Mouse (Mus musculus) hindbrain, embryonic 15.5 days (tissue): ENCODE results near the gene Gatc. TPM values are rescaled to one million over a fixed set of nuclear protein-coding genes. Genes with fewer than 3 reads are reported as not detected.
A peak's percentile ranks its signal among the peaks of the same experiment; 100 is the strongest.
"Not testable (repeated sequence)": the region's sequence is repeated elsewhere in the genome, so short reads cannot be mapped to it uniquely, and the experiment has no call there.

Experiments
- ATAC-seq: fragments of 200-750 bp; cut with Nextera tagmentation; 2 replicates; pipeline ENCODE4 v1.8.0; 2017; ENCODE audit warnings: low read depth, moderate number of reproducible peaks, moderate TSS enrichment; ENCODE audit not compliant: low FRiP score
- H3K27ac ChIP-seq: fragments of 300-500 bp; sonication (generic); replicated peaks from 2 replicates; pipeline ENCODE4 v1.5.1; 2015; ENCODE audit warnings: mild to moderate bottlenecking, inconsistent platforms
- H3K27me3 ChIP-seq: fragments of 300-500 bp; sonication (generic); 2 replicates; pipeline ENCODE4 v1.6.1; 2015; ENCODE audit warnings: control low read depth, inconsistent platforms
- H3K36me3 ChIP-seq: fragments of 300-500 bp; sonication (generic); 2 replicates; pipeline ENCODE4 v1.6.1; 2015; ENCODE audit warnings: control low read depth, inconsistent platforms
- H3K4me1 ChIP-seq: fragments of 300-500 bp; sonication (generic); replicated peaks from 2 replicates; pipeline ENCODE4 v1.6.1; 2015; ENCODE audit warnings: control low read depth, inconsistent platforms
- H3K4me2 ChIP-seq: fragments of 300-500 bp; sonication (generic); 2 replicates; pipeline ENCODE4 v1.6.1; 2015; ENCODE audit warnings: moderate library complexity, mild to moderate bottlenecking, inconsistent platforms
- H3K4me3 ChIP-seq: fragments of 300-500 bp; sonication (generic); 2 replicates; pipeline ENCODE4 v1.5.1; 2015; ENCODE audit warnings: mild to moderate bottlenecking, inconsistent platforms
- H3K9ac ChIP-seq: fragments of 300-500 bp; sonication (generic); 2 replicates; pipeline ENCODE4 v1.6.1; 2015; ENCODE audit warnings: inconsistent platforms
- H3K9me3 ChIP-seq: fragments of 300-500 bp; sonication (generic); 2 replicates; pipeline ENCODE4 v1.6.1; 2016; ENCODE audit warnings: control low read depth, inconsistent platforms
- WGBS: fragments of 180-500 bp; shearing (Covaris S2); methylation state at CpG from one replicate; pipeline ENCODE4 v1.1.7; 2015; 5-methylcytosine and 5-hydroxymethylcytosine counted together
- polyA plus RNA-seq: library from polyadenylated mRNA; unstranded; fragments of >200 nt; fragmentation: Nextera tagmentation; extraction: Ambion mirVana; gene quantifications from 2 replicates; pipeline ENCODE4 v1.2.1, GENCODE M21; 2015

The Gatc gene
- polyA plus RNA-seq, 1 experiment from 2014 or later: 45.2 TPM

DNA sequence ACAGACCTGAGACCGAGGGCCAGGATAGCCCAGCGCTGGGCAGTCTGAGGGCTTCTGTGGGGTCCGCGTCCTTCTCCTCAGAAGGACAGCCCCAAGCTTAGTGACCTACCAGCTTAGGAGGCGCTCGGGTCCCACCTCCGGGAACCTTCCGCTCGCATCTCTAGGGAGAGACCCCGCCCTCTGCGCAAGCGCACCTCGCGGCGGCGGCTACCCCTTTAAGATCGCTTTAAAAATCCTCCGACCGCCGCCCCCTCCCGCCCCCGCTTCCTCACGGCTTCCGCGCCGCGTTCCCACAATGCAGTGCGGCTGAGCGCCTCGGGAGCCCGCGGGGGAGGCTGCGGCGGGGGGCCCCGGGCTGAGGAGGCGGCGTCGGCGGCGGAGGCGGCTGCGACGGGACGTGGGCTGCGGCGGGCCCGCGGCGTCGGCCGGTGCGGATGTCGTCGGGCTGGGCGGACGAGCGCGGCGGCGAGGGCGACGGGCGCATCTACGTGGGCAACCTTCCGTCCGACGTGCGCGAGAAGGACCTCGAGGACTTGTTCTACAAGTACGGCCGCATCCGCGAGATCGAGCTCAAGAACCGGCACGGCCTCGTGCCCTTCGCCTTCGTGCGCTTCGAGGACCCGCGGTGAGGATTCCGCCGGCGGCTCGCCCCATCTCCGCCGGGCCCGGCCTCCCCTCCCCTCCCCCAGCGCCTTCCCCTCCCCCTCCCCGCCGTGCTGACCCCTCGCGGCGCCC is 13.9 kb downstream of the Gatc start, which contains the start of gene Srsf9:
TSS of gene Srsf9 (plus strand) at position 303 of the 735 bp plus-strand sequence.
- under 1% methylated on average over 80 of the region's 97 CpGs for WGBS
- peak within 1 kb of the TSS; percentile 90 for H3K27ac ChIP-seq
- H3K4me2 ChIP-seq: peak within 1 kb of the TSS; percentile 80
- peaks cover 28% of the 10 kb centered on the region for H3K4me1 ChIP-seq
- H3K9me3 ChIP-seq: no peaks in the 10 kb centered on the region
- H3K9ac ChIP-seq: peak within 1 kb of the TSS; percentile 64
- peak; percentile 92 for ATAC-seq
- H3K27me3 ChIP-seq: no peaks in the 10 kb centered on the region
- H3K4me3 ChIP-seq: peak within 1 kb of the TSS; percentile 85
- H3K36me3 ChIP-seq: peaks cover 11% of the 10 kb centered on the region

- H3K4me2 ChIP-seq: peak overlapping the region; percentile 80
- H3K9ac ChIP-seq: peak overlapping the region; percentile 64
- H3K36me3 ChIP-seq: peaks cover 4% of the 10 kb centered on the region
- no peaks in the 10 kb centered on the region for H3K27me3 ChIP-seq
- H3K9me3 ChIP-seq: no peaks in the 10 kb centered on the region
- peak overlapping the region; percentile 85 for H3K4me3 ChIP-seq
- ATAC-seq: peak; percentile 65
- H3K27ac ChIP-seq: peak overlapping the region; percentile 90
- WGBS: 30% methylated on average over 11 of the region's 11 CpGs
- H3K4me1 ChIP-seq: peaks cover 28% of the 10 kb centered on the region
Observed at GRCm38 (mm10) chr5:115326256-115326831, 14.6 kb downstream of the Gatc start.

DNA sequence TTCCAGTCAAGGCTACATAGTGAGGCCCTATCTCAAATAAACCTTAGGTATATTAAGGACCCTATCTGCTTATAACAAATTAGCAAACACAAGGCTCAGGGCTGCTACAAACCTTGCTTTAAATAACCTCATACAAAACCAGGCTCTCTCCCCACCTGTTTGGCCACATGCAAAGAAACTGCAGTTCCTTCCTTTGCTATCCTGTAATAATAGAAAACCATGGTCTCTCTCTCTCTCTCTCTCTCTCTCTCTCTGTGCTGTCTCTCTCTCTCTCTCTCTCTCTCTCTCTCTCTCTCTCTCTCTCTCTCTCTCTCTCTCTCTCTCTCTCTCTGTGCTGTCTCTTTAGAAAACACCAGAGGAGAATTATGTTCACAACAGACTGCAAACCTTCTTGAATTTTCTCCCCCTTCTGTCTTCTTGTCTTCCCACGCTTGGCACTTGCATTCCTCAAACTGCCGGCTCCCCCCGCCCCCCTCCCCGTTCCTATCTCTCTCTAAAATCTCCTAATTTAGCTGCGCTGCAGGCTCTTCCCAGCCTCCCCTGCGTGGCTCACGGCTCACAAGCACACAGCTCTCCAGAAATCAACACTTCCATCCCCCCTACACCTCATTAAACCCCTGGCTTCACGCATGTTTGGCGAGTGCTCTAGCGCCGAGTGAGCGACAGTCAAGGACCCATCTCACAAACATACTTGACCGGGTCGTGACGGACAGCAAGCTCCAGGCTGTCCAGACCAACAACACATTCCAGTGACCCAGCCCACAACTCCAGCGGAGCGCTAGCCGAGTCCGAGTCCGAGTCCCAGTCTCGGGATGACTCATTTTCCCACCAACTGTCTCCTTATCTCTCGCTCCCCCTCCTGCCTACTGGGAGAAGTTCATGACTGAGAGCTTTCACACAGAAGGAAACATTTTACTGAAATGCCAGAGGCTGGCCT is 21.7 kb downstream of the Gatc start:
- H3K4me2 ChIP-seq: peak overlapping the region; percentile 85
- no peaks in the 10 kb centered on the region for H3K27me3 ChIP-seq
- ATAC-seq: peak; percentile 71
- peaks cover 32% of the 10 kb centered on the region for H3K4me1 ChIP-seq
- peak overlapping the region; percentile 42 for H3K4me3 ChIP-seq
- peak overlapping the region; percentile 28 for H3K9ac ChIP-seq
- H3K9me3 ChIP-seq: no peaks in the 10 kb centered on the region
- 2% methylated on average over 22 of the region's 22 CpGs for WGBS
- H3K27ac ChIP-seq: peak overlapping the region; percentile 74
- no peaks in the 10 kb centered on the region for H3K36me3 ChIP-seq

DNA sequence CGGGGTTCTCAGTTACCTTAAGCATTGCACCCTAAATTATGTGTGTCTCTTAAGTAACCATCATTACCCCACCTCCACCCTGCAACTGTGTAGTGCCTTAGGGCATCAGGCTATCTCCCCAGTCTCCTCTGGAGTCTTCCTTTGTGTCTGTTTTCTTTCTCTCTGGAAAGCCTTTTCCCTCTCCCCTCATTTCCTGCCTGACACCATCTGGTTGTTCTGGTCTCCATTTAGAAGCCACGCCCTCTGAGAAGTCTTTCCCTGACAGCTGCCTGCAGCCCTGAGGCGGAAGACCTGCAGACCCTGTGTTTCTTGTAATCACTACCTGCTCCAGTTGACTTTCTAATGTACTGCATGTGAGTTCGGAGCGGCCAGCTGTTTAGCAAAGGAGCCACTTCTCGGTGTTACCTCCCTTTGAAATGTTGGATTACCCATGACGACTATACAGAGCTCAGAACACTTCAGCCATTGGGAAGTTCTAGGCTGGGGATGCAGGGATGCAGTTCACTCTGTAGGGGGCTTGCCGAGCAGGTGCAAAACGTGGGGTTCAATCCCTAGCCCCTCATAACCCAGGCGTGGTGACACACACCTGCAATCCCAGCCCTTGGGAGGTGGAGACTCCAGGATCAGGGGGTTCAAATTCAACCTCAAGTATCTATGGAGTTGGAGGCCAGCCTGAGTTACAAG is 23.2 kb downstream of the Gatc start:
- Histone ChIP-seq H3K36me3 (no peaks in the 10 kb centered on the region), H3K9ac (no peak overlapping the region), H3K4me3 (no peak overlapping the region), H3K4me1 (peaks cover 32% of the 10 kb centered on the region), H3K4me2 (peak overlapping the region; percentile 1), H3K27ac (peak overlapping the region; percentile 52), H3K27me3 (no peaks in the 10 kb centered on the region), H3K9me3 (no peaks in the 10 kb centered on the region)
- peak; percentile 43; the same call in 1 of the 2 replicates for ATAC-seq
- WGBS: 9% methylated on average over 10 of the region's 10 CpGs

GRCm38 (mm10) chr5:115316968-115317644 is 23.9 kb downstream of the Gatc start:
- H3K4me1 ChIP-seq: peaks cover 32% of the 10 kb centered on the region
- 0 out of 2 replicates have a peak overlapping the region, but pooled peaks have one; percentile 14 for H3K9ac ChIP-seq
- no peak overlapping the region for H3K4me3 ChIP-seq
- 6% methylated on average over 14 of the region's 14 CpGs for WGBS
- no peaks in the 10 kb centered on the region for H3K27me3 ChIP-seq
- H3K36me3 ChIP-seq: no peaks in the 10 kb centered on the region
- peak overlapping the region; percentile 1 for H3K4me2 ChIP-seq
- peak overlapping the region; percentile 52 for H3K27ac ChIP-seq
- no peak for ATAC-seq
- H3K9me3 ChIP-seq: no peaks in the 10 kb centered on the region

DNA sequence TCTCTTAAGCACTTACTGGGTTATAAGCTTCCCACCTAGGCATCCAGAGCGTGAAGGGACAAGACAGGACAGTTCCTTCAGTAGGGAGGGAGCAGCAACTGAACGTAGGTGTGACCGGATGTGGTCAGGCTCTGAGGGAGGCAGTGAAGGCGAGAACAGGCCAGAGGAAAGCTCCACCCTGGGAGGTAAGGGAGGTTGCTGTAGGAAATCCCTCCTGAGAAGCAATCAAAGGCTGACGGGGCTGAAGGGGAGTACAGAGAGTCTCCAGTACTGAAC is 27.4 kb downstream of the Gatc start:
- WGBS: 50% methylated on average over 5 of the region's 5 CpGs
- no peaks in the 10 kb centered on the region for H3K27me3 ChIP-seq
- H3K27ac ChIP-seq: no peak overlapping the region
- no peak for ATAC-seq
- no peaks in the 10 kb centered on the region for H3K36me3 ChIP-seq
- peaks cover 20% of the 10 kb centered on the region for H3K4me1 ChIP-seq
- H3K9ac ChIP-seq: no peak overlapping the region
- no peak overlapping the region for H3K4me2 ChIP-seq
- no peak overlapping the region for H3K4me3 ChIP-seq
- no peaks in the 10 kb centered on the region for H3K9me3 ChIP-seq

DNA sequence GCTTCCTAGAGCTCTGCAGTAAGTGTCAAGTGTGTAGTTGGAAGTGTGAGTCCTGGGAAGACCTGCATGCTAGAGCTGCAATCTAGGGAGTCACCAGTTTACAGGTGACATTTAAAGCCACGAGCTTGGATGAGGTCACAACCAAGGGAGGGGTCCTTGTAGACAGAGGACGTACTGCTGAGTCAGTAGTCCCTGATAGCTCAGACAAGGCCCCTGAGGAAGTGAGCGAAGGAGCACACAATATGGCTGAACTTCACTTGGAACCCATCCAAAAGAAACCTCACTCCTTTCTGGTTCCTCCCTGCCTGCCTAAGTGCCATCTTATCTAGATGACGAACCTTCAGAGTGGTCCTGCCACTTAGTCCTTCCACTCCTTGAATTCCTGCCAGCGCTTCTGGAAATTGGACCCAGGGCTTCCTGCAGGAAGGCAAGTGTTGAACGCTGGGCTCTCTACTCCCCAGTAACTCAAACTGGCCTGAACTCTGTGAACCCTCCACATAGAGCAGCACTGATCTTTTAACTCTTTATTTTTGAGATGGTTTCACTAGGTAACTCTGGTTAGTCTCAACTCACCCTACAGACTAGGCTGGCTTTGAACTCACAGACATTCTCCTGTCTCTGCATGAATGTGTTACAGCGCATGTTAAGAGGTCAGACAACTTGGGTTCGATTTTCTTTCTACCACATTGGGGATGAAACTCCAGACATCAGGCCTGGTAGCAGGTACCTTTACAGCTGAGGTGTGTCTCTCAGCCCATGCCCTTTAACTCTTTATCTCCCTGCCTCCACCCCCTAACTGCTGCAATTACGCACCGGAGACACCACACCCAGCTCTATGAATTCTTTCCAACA is 27.9 kb downstream of the Gatc start:
- Histone ChIP-seq H3K4me1 (peaks cover 15% of the 10 kb centered on the region), H3K36me3 (no peaks in the 10 kb centered on the region), H3K9me3 (no peaks in the 10 kb centered on the region), H3K27ac (no peak overlapping the region), H3K4me3 (no peak overlapping the region), H3K4me2 (no peak overlapping the region), H3K9ac (no peak overlapping the region), H3K27me3 (no peaks in the 10 kb centered on the region)
- WGBS: 81% methylated on average over 10 of the region's 10 CpGs
- no peak for ATAC-seq

GRCm38 (mm10) chr5:115312354-115312753 is 28.6 kb downstream of the Gatc start:
- whole genome bisulfite sequencing: 90% methylated on average over 4 of the region's 4 CpGs
- peaks cover 8% of the 10 kb centered on the region for H3K4me1 ChIP-seq
- H3K4me3 ChIP-seq: no peak overlapping the region
- no peak overlapping the region for H3K9ac ChIP-seq
- no peak overlapping the region for H3K4me2 ChIP-seq
- H3K27ac ChIP-seq: no peak overlapping the region
- no peaks in the 10 kb centered on the region for H3K36me3 ChIP-seq
- H3K9me3 ChIP-seq: no peaks in the 10 kb centered on the region
- H3K27me3 ChIP-seq: no peaks in the 10 kb centered on the region
- ATAC-seq: no peak

DNA sequence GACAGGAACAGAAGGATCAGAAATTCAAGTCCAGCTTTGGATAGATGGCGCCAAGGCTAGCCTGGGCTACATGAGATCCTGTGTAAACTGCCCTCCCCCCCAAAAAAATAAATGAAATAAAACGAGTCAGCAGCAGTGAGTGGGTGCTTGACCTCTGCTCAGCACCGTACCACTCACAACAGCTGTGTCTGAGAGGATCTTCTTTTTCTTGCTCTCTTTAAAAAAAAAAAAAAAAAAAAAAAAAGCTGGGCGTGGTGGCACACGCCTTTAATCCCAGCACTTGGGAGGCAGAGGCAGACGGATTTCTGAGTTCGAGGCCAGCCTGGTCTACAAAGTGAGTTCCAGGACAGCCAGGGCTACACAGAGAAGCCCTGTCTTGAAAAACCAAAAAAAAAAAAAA is 38.8 kb downstream of the Gatc start:
- peak overlapping the region; percentile 89; the same call in 1 of the 2 replicates for H3K4me3 ChIP-seq
- H3K9ac ChIP-seq: not testable (repeated sequence)

GRCm38 (mm10) chr5:115301615-115302014 is 39.4 kb downstream of the Gatc start:
- no peak for ATAC-seq
- 29% methylated on average over 13 of the region's 13 CpGs for WGBS

More for the DNA sequence above, 38.8 kb downstream of the Gatc start:
- H3K4me1 ChIP-seq: peaks cover 30% of the 10 kb centered on the region
- not testable (repeated sequence) for H3K27me3 ChIP-seq, H3K9me3 ChIP-seq, H3K27ac ChIP-seq, ATAC-seq
- H3K4me2 ChIP-seq: peak overlapping the region; percentile 63
- 86% methylated on average over 6 of the region's 7 CpGs for WGBS
- peaks cover 13% of the 10 kb centered on the region for H3K36me3 ChIP-seq

More at GRCm38 (mm10) chr5:115301615-115302014, 39.4 kb downstream of the Gatc start:
- H3K9ac ChIP-seq: peak overlapping the region; percentile 42
- peak overlapping the region; percentile 89 for H3K4me3 ChIP-seq
- peaks cover 31% of the 10 kb centered on the region for H3K4me1 ChIP-seq
- H3K9me3 ChIP-seq: no peaks in the 10 kb centered on the region
- H3K27me3 ChIP-seq: no peaks in the 10 kb centered on the region
- H3K27ac ChIP-seq: peak overlapping the region; percentile 57
- H3K36me3 ChIP-seq: peaks cover 17% of the 10 kb centered on the region
- H3K4me2 ChIP-seq: peak overlapping the region; percentile 63
